Mouse (Mus musculus) bone marrow, adult 2 months (tissue): ENCODE measurements around the gene Smyd3. TPM values are rescaled to one million over a fixed set of nuclear protein-coding genes. Genes with fewer than 3 reads are reported as not detected.

Experiments used
- H3K27ac ChIP-seq: fragments of 200-500 bp; 2 replicates; pipeline ENCODE4 v1.5.1; 2012; ENCODE audit warnings: low read depth, mild to moderate bottlenecking, control low read depth, inconsistent platforms, low read length; ENCODE audit not compliant: control insufficient read depth, poor library complexity, insufficient read depth
- H3K4me1 ChIP-seq: fragments of 200-500 bp; 2 replicates; pipeline ENCODE4 v1.6.1; 2011; ENCODE audit warnings: low read length; ENCODE audit not compliant: control insufficient read depth, insufficient read depth
- H3K4me3 ChIP-seq: fragments of 200-500 bp; replicated peaks from 2 replicates; pipeline ENCODE3; 2011; ENCODE audit warnings: mild to moderate bottlenecking, low read depth, low read length, control low read depth; ENCODE audit not compliant: control insufficient read depth
- CTCF ChIP-seq: fragments of 200-500 bp; IDR thresholded peaks from 2 replicates; pipeline ENCODE4 v1.5.1; 2011; ENCODE audit warnings: low read length, control low read depth; ENCODE audit not compliant: control insufficient read depth, insufficient read depth
- POLR2A ChIP-seq: fragments of 200-500 bp; IDR thresholded peaks from 2 replicates; pipeline ENCODE4 v1.6.1; 2011; ENCODE audit warnings: low read depth, mild to moderate bottlenecking, control low read depth, low read length, borderline replicate concordance; ENCODE audit not compliant: control insufficient read depth
- WGBS: fragments of 180-500 bp; shearing (Covaris S2); methylation state at CpG from one replicate; pipeline ENCODE4 v1.1.7; 2018; 5-methylcytosine and 5-hydroxymethylcytosine counted together
- polyA plus RNA-seq: library from polyadenylated mRNA; stranded (reverse); fragments of >200 nt; gene quantifications from 2 replicates; pipeline ENCODE4 v1.2.4, GENCODE M21; 2011; ENCODE audit warnings: low replicate concordance; ENCODE audit not compliant: missing spikeins, insufficient read depth, insufficient read length

Smyd3 gene
- polyA plus RNA-seq, 1 experiment = 20.8 TPM

- no peak overlapping the region for H3K4me3 ChIP-seq
- 86% methylated on average over 13 of the region's 13 CpGs for WGBS
- no peaks in the 10 kb centered on the region for H3K4me1 ChIP-seq
- no peak overlapping the region for H3K27ac ChIP-seq
- TF ChIP-seq POLR2A (no peak), CTCF (no peak)
Observed at GRCm38 (mm10) chr1:179443835-179444234, 74.0 kb downstream of the Smyd3 start.

- TF ChIP-seq CTCF = no peak
- no peak for TF ChIP-seq POLR2A
- 80% methylated on average over 8 of the region's 8 CpGs for WGBS
- Histone ChIP-seq H3K27ac (no peak overlapping the region), H3K4me3 (no peak overlapping the region), H3K4me1 (no peaks in the 10 kb centered on the region)
Observed at GRCm38 (mm10) chr1:179443423-179443822, 74.4 kb downstream of the Smyd3 start.

- WGBS = 90% methylated on average over 11 of the region's 11 CpGs
- Histone ChIP-seq H3K4me1 (peaks cover 3% of the 10 kb centered on the region), H3K4me3 (no peak overlapping the region), H3K27ac (no peak overlapping the region)
- no peak for TF ChIP-seq POLR2A
- no peak for TF ChIP-seq CTCF
Observed at GRCm38 (mm10) chr1:179436596-179436995, 81.2 kb downstream of the Smyd3 start.

GRCm38 (mm10) chr1:179434443-179435260 lies 83.2 kb downstream of the Smyd3 start:
- H3K4me1 ChIP-seq = peaks cover 3% of the 10 kb centered on the region
- WGBS = 74% methylated on average over 11 of the region's 11 CpGs
- peak overlapping the region; percentile 76 for H3K27ac ChIP-seq
- no peak overlapping the region for H3K4me3 ChIP-seq
- no peak for TF ChIP-seq POLR2A
- no peak for TF ChIP-seq CTCF

GRCm38 (mm10) chr1:179433828-179434227 lies 84.0 kb downstream of the Smyd3 start:
- TF ChIP-seq CTCF = no peak
- TF ChIP-seq POLR2A = no peak
- H3K4me3 ChIP-seq = no peak overlapping the region
- H3K27ac ChIP-seq = peak overlapping the region; percentile 23; the same call in 1 of the 2 replicates
- WGBS = 65% methylated on average over 7 of the region's 7 CpGs
- H3K4me1 ChIP-seq = peaks cover 3% of the 10 kb centered on the region

- Histone ChIP-seq H3K4me1 (peaks cover 3% of the 10 kb centered on the region), H3K27ac (no peak overlapping the region), H3K4me3 (no peak overlapping the region)
- TF ChIP-seq CTCF (no peak), POLR2A (no peak)
- 85% methylated on average over 8 of the region's 8 CpGs for WGBS
Observed at GRCm38 (mm10) chr1:179433355-179433754, 84.5 kb downstream of the Smyd3 start.

- WGBS = 75% methylated on average over 3 of the region's 3 CpGs
- H3K4me3 ChIP-seq = no peak overlapping the region
- H3K27ac ChIP-seq = no peak overlapping the region
- TF ChIP-seq POLR2A (no peak), CTCF (no peak)
- H3K4me1 ChIP-seq = peaks cover 3% of the 10 kb centered on the region
Observed at GRCm38 (mm10) chr1:179430077-179430476, 87.8 kb downstream of the Smyd3 start.

- Histone ChIP-seq H3K4me3 (no peak overlapping the region), H3K4me1 (no peaks in the 10 kb centered on the region), H3K27ac (no peak overlapping the region)
- 87% methylated on average over 12 of the region's 12 CpGs for WGBS
- TF ChIP-seq CTCF (no peak), POLR2A (no peak)
Observed at GRCm38 (mm10) chr1:179424879-179425472, 92.9 kb downstream of the Smyd3 start.

- TF ChIP-seq POLR2A (no peak), CTCF (no peak)
- Histone ChIP-seq H3K4me3 (no peak overlapping the region), H3K4me1 (no peaks in the 10 kb centered on the region), H3K27ac (no peak overlapping the region)
- 83% methylated on average over 4 of the region's 4 CpGs for WGBS
Observed at GRCm38 (mm10) chr1:179419091-179419490, 98.8 kb downstream of the Smyd3 start.
